Mouse (Mus musculus) embryonic fibroblast, embryonic 13.5 days (primary cell): ENCODE measurements around the gene Klk1. TPM values are rescaled to one million over a fixed set of nuclear protein-coding genes. Genes with fewer than 3 reads are reported as not detected.
"Not testable (repeated sequence)": the region's sequence is repeated elsewhere in the genome, so short reads cannot be mapped to it uniquely, and the experiment has no call there.

Source experiments
- H3K27ac ChIP-seq: 2 replicates; pipeline ENCODE4 v1.5.1; 2012; ENCODE audit warnings: low read length, control low read depth, inconsistent platforms; ENCODE audit not compliant: insufficient read depth
- H3K4me1 ChIP-seq: 2 replicates; pipeline ENCODE4 v1.6.1; 2011; ENCODE audit warnings: low read length; ENCODE audit not compliant: control insufficient read depth, insufficient read depth
- H3K4me3 ChIP-seq: 2 replicates; pipeline ENCODE4 v1.5.1; 2011; ENCODE audit warnings: mild to moderate bottlenecking, control low read depth, low read length; ENCODE audit not compliant: insufficient read depth
- CTCF ChIP-seq: IDR thresholded peaks from 2 replicates; pipeline ENCODE4 v1.5.1; 2011; ENCODE audit warnings: mild to moderate bottlenecking, control low read depth, low read length, moderate library complexity, borderline replicate concordance; ENCODE audit not compliant: insufficient read depth
- POLR2A ChIP-seq: IDR thresholded peaks from 2 replicates; pipeline ENCODE4 v1.6.1; 2011; ENCODE audit warnings: low read depth, mild to moderate bottlenecking, control low read depth, low read length, moderate library complexity
- polyA plus RNA-seq: library from polyadenylated mRNA; stranded (reverse); fragments of >200 nt; gene quantifications from 2 replicates; pipeline ENCODE4 v1.2.4, GENCODE M21; 2011; ENCODE audit warnings: low read depth; ENCODE audit not compliant: missing spikeins, insufficient read length

Gene Klk1
- polyA plus RNA-seq, 1 experiment = not detected

DNA sequence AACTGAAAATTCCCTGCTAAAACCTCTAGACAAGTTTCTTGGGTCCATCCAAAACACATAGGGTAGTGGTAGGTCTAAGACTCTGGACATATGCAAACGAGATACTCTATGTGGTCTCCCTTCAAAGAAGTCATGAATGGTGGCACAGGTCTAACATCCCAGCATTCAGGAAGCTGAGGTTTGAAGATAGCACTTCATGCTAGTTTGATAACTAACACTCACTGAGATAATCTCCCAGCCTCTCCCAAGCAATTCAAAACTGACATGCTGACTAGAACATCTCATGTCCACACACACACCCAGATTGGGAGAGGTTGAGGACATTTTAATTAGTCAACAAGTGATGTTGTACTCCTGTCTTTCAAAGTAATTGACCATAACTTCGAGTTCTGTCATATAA, 14.8 kb downstream of the Klk1 start:
- Histone ChIP-seq H3K4me1 (no peaks in the 10 kb centered on the region), H3K27ac (no peak overlapping the region), H3K4me3 (no peak overlapping the region)
- TF ChIP-seq CTCF = no peak
- TF ChIP-seq POLR2A = no peak

DNA sequence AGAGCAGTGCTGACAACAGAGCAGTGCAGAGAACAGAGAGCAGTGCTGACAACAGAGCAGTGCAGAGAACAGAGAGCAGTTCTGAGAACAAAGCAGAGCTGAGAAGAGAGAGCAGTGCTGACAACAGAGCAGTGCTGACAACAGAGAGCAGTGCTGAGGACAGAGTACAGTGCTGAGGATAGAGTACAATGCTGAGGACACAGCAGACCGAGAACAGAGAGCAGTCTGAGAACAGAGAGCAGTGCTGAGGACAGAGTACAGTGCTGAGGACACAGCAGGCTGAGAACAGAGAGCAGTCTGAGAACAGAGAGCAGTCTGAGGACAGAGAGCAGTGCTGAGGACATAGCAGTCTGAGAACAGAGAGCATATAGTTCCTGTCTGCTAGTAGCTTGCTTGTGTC, 15.6 kb downstream of the Klk1 start:
- no peak overlapping the region for H3K4me3 ChIP-seq
- no peak overlapping the region for H3K27ac ChIP-seq
- H3K4me1 ChIP-seq = no peaks in the 10 kb centered on the region
- TF ChIP-seq POLR2A (no peak), CTCF (no peak)

DNA sequence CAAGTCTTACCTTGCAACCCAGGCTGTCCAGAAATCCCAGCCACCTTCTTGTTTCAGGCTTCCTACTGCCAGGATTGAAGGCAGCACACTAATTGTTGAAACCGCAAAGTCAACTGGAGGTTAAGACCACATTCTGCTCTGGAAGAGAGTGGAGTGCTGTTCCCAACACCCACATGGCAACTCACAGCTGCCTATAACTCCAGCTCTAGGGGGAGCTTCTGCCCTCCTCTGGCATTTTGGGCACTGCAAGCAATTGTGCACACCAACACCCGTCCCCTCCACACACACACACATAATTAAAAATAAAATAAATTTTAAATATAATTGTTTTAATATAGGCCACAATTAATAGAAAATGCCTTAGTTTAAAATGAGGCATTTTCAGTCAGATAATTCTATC, 16.0 kb downstream of the Klk1 start:
- Histone ChIP-seq H3K4me3 (no peak overlapping the region), H3K27ac (no peak overlapping the region), H3K4me1 (no peaks in the 10 kb centered on the region)
- no peak for TF ChIP-seq CTCF
- TF ChIP-seq POLR2A = no peak

DNA sequence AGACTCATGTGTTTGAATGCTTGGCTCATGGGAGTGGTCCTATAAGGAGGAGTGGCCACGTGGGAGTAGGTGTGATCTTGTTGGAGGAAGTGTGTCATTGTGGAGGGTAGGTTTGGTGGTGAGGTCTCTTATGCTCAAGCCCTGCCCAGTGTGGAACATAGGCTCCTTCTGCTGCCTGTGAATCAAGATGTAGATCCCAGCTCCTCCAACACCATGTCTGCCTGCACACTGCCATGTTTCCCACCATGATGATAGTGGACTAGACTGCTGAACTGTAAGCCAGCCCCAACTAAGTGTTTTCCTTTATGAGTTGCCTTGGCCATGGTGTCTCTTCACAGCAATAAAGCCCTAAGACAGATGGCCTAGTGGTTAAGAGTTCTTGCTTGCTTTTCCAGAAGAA, 18.9 kb downstream of the Klk1 start:
- no peak overlapping the region for H3K27ac ChIP-seq
- no peaks in the 10 kb centered on the region for H3K4me1 ChIP-seq
- TF ChIP-seq CTCF (no peak), POLR2A (peak; percentile 52)
- H3K4me3 ChIP-seq = no peak overlapping the region

DNA sequence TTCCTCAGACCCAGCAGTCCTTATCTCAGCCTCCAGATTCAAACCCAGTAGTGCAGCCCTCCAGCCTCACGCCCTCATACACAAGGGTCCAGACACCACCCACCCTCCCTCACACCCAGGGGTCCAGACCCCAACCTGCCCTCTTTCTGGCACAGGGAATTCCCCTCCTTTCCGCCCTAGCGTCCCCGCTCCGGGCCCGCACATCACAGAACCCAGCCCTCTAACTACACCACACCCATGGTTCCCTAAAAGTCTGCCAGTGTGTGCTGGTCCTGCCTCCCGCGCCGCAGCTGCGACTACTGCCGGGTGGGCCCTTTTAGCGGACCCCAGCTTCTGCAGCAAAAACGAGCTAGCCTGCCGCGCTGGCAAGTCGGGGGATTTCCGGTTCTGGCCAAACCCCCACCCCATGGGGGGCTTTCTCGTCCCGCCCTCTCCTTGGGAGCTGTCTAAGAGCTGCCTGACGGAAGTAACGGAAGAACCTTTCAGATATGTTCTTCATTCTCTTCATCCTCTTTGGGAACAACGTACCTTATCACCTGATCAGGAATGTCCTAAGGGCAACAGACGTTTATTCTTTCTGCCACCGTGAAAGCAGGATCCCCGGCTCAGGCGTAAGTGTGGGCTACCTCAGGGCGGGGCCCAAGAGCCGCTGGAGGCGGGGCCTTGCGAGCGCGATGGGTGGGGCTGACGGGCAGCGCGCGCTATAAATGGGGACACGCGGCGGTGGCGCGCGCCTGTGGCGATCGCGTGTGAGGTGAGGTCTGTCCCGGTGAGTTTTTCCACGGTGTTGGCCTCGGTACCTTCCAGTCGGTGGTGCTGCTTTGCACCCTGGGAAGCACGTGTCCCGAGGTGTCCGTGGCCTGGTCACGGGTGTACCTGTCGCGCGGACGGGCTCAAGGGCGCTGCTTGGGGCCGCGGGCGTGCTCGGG, 21.2 kb downstream of the Klk1 start, which contains the start of the genes 1700028J19Rik and 2410002F23Rik:
TSS of gene 1700028J19Rik (minus strand) at position 641 of the 929 bp plus-strand sequence.
TSS of gene 2410002F23Rik (plus strand) at position 668 of the 929 bp plus-strand sequence.
- Histone ChIP-seq H3K4me3 (peak within 1 kb of the TSS; percentile 89), H3K4me1 (no peaks in the 10 kb centered on the region), H3K27ac (peak within 1 kb of the TSS; percentile 74)
- TF ChIP-seq POLR2A (peak; percentile 100), CTCF (no peak)

DNA sequence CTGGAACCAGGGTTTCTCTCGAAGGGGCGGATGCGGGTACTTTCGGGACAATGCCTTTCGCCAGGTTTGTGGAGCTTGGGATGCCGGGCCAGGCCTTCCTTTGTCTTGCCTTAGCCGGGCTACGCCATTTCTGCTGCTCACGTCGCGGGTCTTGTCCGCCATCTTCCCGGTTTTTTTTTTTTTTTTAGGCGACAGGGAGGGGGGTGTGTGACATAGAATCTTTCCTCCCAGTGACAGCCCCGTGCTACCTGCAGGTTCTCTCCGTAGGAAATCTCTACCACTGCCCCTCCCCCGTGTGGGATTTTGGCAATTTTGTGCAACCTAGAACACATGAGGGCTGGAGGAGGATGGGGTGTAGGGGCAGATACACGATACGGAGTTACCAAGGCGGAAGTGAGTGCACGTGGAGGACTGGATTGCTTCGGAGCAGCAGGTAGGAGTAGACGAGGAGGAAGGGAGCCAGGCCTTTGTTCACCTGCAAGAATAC, 21.9 kb downstream of the Klk1 start:
- TF ChIP-seq POLR2A = no peak
- no peak for TF ChIP-seq CTCF
- H3K27ac ChIP-seq = peak overlapping the region; percentile 39; the same call in 1 of the 2 replicates
- H3K4me1 ChIP-seq = no peaks in the 10 kb centered on the region
- H3K4me3 ChIP-seq = peak overlapping the region; percentile 89

DNA sequence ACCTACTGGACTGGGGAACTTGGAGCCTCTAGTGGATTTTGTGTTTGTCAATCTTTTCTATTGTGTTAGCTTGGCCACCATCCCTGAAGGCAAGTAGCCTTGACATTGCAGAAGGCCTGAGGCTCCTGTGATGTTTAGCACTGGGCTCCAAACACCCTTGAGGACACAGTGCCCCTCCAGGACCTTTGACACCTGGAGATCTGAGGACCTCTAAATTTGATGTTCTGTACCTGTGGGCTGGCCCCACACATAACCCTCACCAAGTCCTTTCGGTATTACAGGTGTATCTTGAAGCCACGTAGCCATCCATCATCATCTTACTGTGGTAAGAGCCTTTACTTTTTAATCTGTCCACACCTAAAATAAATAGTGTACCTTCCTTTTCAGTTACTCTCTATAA, 22.8 kb downstream of the Klk1 start:
- no peaks in the 10 kb centered on the region for H3K4me1 ChIP-seq
- peak overlapping the region; percentile 89 for H3K4me3 ChIP-seq
- no peak for TF ChIP-seq CTCF
- no peak for TF ChIP-seq POLR2A
- no peak overlapping the region for H3K27ac ChIP-seq

DNA sequence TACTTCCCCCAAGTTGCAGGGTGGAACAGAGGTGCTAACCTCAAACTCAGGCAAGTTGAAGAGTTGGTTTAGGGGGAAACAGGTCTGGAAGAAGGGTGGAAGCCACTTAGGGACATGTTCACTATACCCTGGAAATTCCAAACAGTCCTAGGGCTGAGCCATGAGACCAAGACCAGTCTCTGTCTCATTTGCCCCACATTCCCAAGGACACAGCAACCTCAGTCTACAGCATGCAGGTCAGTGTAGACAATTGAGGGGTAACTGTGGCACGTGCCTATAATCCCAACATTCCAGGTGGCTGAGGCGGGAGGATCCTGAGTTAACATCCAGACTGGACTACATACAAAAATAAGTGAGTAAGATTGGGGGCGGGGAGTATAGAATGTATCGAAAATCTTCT, 24.1 kb downstream of the Klk1 start:
- no peak overlapping the region for H3K27ac ChIP-seq
- no peak overlapping the region for H3K4me3 ChIP-seq
- H3K4me1 ChIP-seq = no peaks in the 10 kb centered on the region
- no peak for TF ChIP-seq POLR2A
- no peak for TF ChIP-seq CTCF

DNA sequence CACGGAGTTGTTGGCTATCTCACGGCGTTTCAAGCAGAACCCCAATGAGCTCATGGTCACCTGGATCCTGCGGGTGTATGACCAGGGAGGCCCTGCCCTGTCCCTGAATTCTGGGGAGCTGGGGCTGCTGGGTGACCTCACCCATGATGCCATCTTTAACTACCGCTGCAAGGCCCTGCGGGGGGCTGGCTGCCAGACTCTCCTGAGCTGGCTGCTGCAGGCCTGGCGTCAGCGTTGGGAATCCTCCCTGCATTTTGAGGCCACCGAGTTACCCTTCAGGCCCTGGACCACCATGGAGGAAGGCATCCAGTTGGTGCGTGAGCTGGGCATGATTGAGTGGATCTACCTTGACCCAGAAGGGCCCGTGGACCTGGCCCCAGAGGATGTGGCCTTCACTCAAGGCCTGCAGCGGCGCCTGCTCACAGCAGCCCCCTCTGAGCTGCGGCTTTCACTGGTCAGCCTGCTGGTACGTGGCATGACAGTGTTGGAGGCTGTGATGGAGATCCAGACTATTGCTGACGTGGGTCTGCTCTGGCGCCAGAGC, 25.6 kb downstream of the Klk1 start:
- not testable (repeated sequence) for H3K4me3 ChIP-seq, H3K27ac ChIP-seq, H3K4me1 ChIP-seq

DNA sequence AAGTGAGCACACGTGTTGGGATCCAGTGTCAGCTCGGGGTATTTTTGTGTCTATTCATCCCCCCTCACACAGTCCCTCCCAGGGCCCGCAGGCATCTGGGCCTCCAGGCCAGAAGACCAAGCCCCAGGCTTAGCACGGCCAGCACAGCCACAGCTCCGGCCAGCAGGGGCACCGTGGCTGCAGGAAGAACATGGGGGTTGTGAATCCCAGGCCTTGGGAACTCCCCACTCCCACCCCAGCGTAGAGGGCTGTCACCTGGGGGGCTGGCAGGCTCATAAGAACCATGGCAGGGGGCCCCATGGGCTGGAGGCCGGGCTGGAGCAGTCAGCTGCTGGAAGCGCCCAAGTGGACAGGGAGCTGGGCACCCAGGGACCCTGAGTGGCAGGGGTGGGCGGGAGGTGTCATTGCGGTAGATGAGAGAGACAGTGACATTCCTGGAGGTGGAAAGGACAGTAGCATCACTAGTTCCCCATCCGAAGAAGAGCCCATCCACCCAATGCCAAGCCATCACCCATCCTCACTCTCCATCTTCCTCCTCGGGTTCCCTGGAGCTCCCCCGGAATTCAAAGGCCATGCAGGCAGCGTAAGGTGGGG, 28.0 kb downstream of the Klk1 start:
- TF ChIP-seq POLR2A (no peak), CTCF (no peak)
- Histone ChIP-seq H3K27ac (no peak overlapping the region), H3K4me3 (no peak overlapping the region), H3K4me1 (no peaks in the 10 kb centered on the region)
